Mouse (Mus musculus) heart, postnatal 10 days (tissue): Measurements from ENCODE around the gene Oaz3. TPM values are rescaled to one million over a fixed set of nuclear protein-coding genes. Genes with fewer than 3 reads are reported as not detected.

Experiments
- DNase-seq, 2 experiments: peaks; one replicate each; pipeline ENCODE4 v3.0.0; 2021
- intact Hi-C: fragments of 180-260 bp; cut with DNase I; formaldehyde crosslinking; loops from one replicate; pipeline ENCODE4 v1.15.1; 2025
- total RNA-seq, 2 experiments: library from RNA; stranded (reverse); gene quantifications; 2 replicates each; pipeline ENCODE4 v1.2.3; 2021

Oaz3 gene
- total RNA-seq, 2 experiments from 2014 or later: not detected

GRCm38 (mm10) chr3:94392128-94392527, 51.6 kb downstream of the Oaz3 start:
- intact Hi-C loops: no loop called here

GRCm38 (mm10) chr3:94391001-94391400, 52.7 kb downstream of the Oaz3 start:
- DNase-seq: no peak
- intact Hi-C loops: no loop called here

More at GRCm38 (mm10) chr3:94392128-94392527, 51.6 kb downstream of the Oaz3 start:
- no peak for DNase-seq

- intact Hi-C loops: no loop called here
Observed at GRCm38 (mm10) chr3:94389420-94389819, 54.3 kb downstream of the Oaz3 start.

GRCm38 (mm10) chr3:94388047-94388446, 55.7 kb downstream of the Oaz3 start:
- intact Hi-C loops: no loop called here
- DNase-seq: no peak

More at GRCm38 (mm10) chr3:94389420-94389819, 54.3 kb downstream of the Oaz3 start:
- DNase-seq: no peak

- intact Hi-C loops: no loop called here
Observed at GRCm38 (mm10) chr3:94387391-94387790, 56.3 kb downstream of the Oaz3 start.

GRCm38 (mm10) chr3:94386671-94387070, 57.0 kb downstream of the Oaz3 start:
- intact Hi-C loops: no loop called here
- DNase-seq: no peak

More at GRCm38 (mm10) chr3:94387391-94387790, 56.3 kb downstream of the Oaz3 start:
- DNase-seq: no peak

- DNase-seq: no peak
- intact Hi-C loops: no loop called here
Observed at GRCm38 (mm10) chr3:94383476-94383875, 60.2 kb downstream of the Oaz3 start.

Other genes with a start within 250 kb of the Oaz3 start
- not detected for gene Gm5286, start 247.2 kb downstream of the Oaz3 start, total RNA-seq
- not detected for gene Gm4778, start 179.9 kb downstream of the Oaz3 start, total RNA-seq
- 10 to 100 TPM; 13.5 to 14.2 TPM for gene Them4, start 133.8 kb downstream of the Oaz3 start, total RNA-seq
- not detected for gene Them5, start 101.8 kb downstream of the Oaz3 start, total RNA-seq
- gene C2cd4d, start 81.5 kb downstream of the Oaz3 start, total RNA-seq: under 1 TPM in 1 of 2 experiments, not detected in 1; 0.20 TPM
- 10 to 100 TPM; 27.2 to 29.9 TPM for gene Rorc, start 71.1 kb downstream of the Oaz3 start, total RNA-seq
- under 1 TPM; 0.07 to 0.10 TPM for gene Lingo4, start 45.4 kb downstream of the Oaz3 start, total RNA-seq
- gene Tdrkh, start 30.6 kb downstream of the Oaz3 start, total RNA-seq: 1 to 10 TPM; 6.2 to 6.3 TPM
- 10 to 100 TPM; 66.1 to 66.4 TPM for gene Mrpl9, start 597 bp downstream of the Oaz3 start, total RNA-seq
- not detected for gene Celf3, start 34.4 kb upstream of the Oaz3 start, total RNA-seq
- gene Riiad1, start 36.4 kb upstream of the Oaz3 start, total RNA-seq: under 1 TPM; 0.89 to 0.99 TPM
- 10 to 100 TPM; 26.8 to 32.7 TPM for gene Snx27, start 138.8 kb upstream of the Oaz3 start, total RNA-seq
- gene Gm10972, start 199.2 kb upstream of the Oaz3 start, total RNA-seq: not detected
- 1 to 10 TPM; 3.2 to 3.3 TPM for gene Tuft1, start 215.0 kb upstream of the Oaz3 start, total RNA-seq
- 1 to 10 TPM; 4.7 to 6.5 TPM for gene Selenbp2, start 249.6 kb upstream of the Oaz3 start, total RNA-seq